Mouse (Mus musculus) CH12.LX (cell line): ENCODE measurements around the gene Gm20388. TPM values are rescaled to one million over a fixed set of nuclear protein-coding genes. Genes with fewer than 3 reads are reported as not detected.

Experiments
- DNase-seq: peaks from one replicate; pipeline ENCODE4 v3.0.0-alpha.2; 2013; ENCODE audit errors: extremely low read depth
- H3K27ac ChIP-seq: 2 replicates; pipeline ENCODE4 v1.5.1; 2012; ENCODE audit warnings: low read depth, mild to moderate bottlenecking, control low read depth, moderate library complexity; ENCODE audit not compliant: insufficient read depth
- H3K27me3 ChIP-seq: replicated peaks from 2 replicates; pipeline ENCODE3; 2012; ENCODE audit warnings: inconsistent platforms
- H3K36me3 ChIP-seq, 2 experiments: replicated peaks in 1 of 2; 2 replicates each; pipeline versions ENCODE3 to v1.6.1; 2012; ENCODE audit warnings: inconsistent platforms in 1 of 2, low read length in 1 of 2, mild to moderate bottlenecking in 1 of 2, mixed read lengths in 1 of 2, moderate library complexity in 1 of 2; ENCODE audit not compliant: control insufficient read depth in 1 of 2, insufficient read depth in 1 of 2
- H3K4me1 ChIP-seq, 2 experiments: 2 replicates each; pipeline ENCODE4 v1.6.1; 2012; ENCODE audit warnings: inconsistent platforms in 1 of 2, moderate library complexity in 1 of 2; ENCODE audit not compliant: insufficient read depth in 2 of 2, control insufficient read depth in 1 of 2
- H3K4me2 ChIP-seq: 2 replicates; pipeline ENCODE4 v1.6.1; 2012; ENCODE audit warnings: low read depth, mild to moderate bottlenecking, control low read depth; ENCODE audit not compliant: poor library complexity, insufficient read depth, severe bottlenecking
- H3K4me3 ChIP-seq, 3 experiments: fragments of 150-350 bp in 1 of 3; sonication (generic) in 1 of 3; replicated peaks in 1 of 3; 2 replicates each; pipeline versions ENCODE3 to v1.5.1; 2011 to 2012; ENCODE audit warnings: low read depth in 2 of 3, low read length in 2 of 3, mild to moderate bottlenecking in 2 of 3, moderate library complexity in 2 of 3, control low read depth in 1 of 3, improper control_type of control experiment in 1 of 3, inconsistent platforms in 1 of 3, mixed read lengths in 1 of 3; ENCODE audit not compliant: poor library complexity in 1 of 3
- H3K79me2 ChIP-seq: replicated peaks from 2 replicates; pipeline ENCODE4 v1.6.1; 2012; ENCODE audit warnings: mild to moderate bottlenecking, moderate library complexity; ENCODE audit not compliant: control insufficient read depth, poor library complexity, insufficient read depth, severe bottlenecking; ENCODE audit errors: extremely low read depth
- H3K9ac ChIP-seq: 2 replicates; pipeline ENCODE4 v1.6.1; 2012; ENCODE audit warnings: low read depth, mild to moderate bottlenecking, control low read depth, moderate library complexity; ENCODE audit not compliant: insufficient read depth
- H3K9me3 ChIP-seq: replicated peaks from 2 replicates; pipeline ENCODE3; 2012; ENCODE audit warnings: low read length, inconsistent platforms, mixed read lengths
- CTCF ChIP-seq, 2 experiments: IDR thresholded peaks in 1 of 2; conservative IDR thresholded peaks in 1 of 2; 2 replicates each; pipeline ENCODE4 v1.5.1; 2011 to 2012; ENCODE audit warnings: low read depth in 2 of 2, low read length in 2 of 2, improper control_type of control experiment in 1 of 2, inconsistent platforms in 1 of 2, mild to moderate bottlenecking in 1 of 2, moderate library complexity in 1 of 2
- EP300 ChIP-seq: IDR thresholded peaks from 2 replicates; pipeline ENCODE4 v1.6.1; 2011; ENCODE audit warnings: low read length, improper control_type of control experiment
- ETS1 ChIP-seq: conservative IDR thresholded peaks from 2 replicates; pipeline ENCODE4 v1.6.1; 2012; ENCODE audit warnings: low read depth, mild to moderate bottlenecking, inconsistent platforms, low read length, improper control_type of control experiment, moderate library complexity
- GABPA ChIP-seq: IDR thresholded peaks from 2 replicates; pipeline ENCODE4 v1.6.1; 2012; ENCODE audit warnings: low read depth, low read length, improper control_type of control experiment, inconsistent platforms; ENCODE audit not compliant: insufficient replicate concordance
- MAX ChIP-seq: IDR thresholded peaks from 2 replicates; pipeline ENCODE4 v1.6.1; 2011; ENCODE audit warnings: low read length, improper control_type of control experiment
- MEF2A ChIP-seq: IDR thresholded peaks from 2 replicates; pipeline ENCODE4 v1.6.1; 2014; ENCODE audit warnings: low read depth, mild to moderate bottlenecking, inconsistent platforms, low read length, improper control_type of control experiment, borderline replicate concordance
- MXI1 ChIP-seq: IDR thresholded peaks from 2 replicates; pipeline ENCODE4 v1.6.1; 2011; ENCODE audit warnings: mild to moderate bottlenecking, low read depth, low read length, improper control_type of control experiment
- MYC ChIP-seq: IDR thresholded peaks from 2 replicates; pipeline ENCODE4 v1.6.1; 2011; ENCODE audit warnings: low read depth, mild to moderate bottlenecking, improper control_type of control experiment, low read length
- SMC3 ChIP-seq: IDR thresholded peaks from 2 replicates; pipeline ENCODE4 v1.6.1; 2011; ENCODE audit warnings: low read depth, low read length, improper control_type of control experiment
- USF1 ChIP-seq: IDR thresholded peaks from 2 replicates; pipeline ENCODE4 v1.6.1; 2014; ENCODE audit warnings: low read depth, mild to moderate bottlenecking, inconsistent platforms, low read length, improper control_type of control experiment
- ZMIZ1 ChIP-seq: IDR thresholded peaks from 2 replicates; pipeline ENCODE4 v1.6.1; 2012; ENCODE audit warnings: low read depth, mild to moderate bottlenecking, inconsistent platforms, low read length, improper control_type of control experiment
- ZNF384 ChIP-seq: IDR thresholded peaks from 2 replicates; pipeline ENCODE4 v1.6.1; 2012; ENCODE audit warnings: low read depth, low read length, improper control_type of control experiment, inconsistent platforms
- dilution Hi-C: fragments of 300-500 bp; cut with MboI; formaldehyde crosslinking; loops from 2 replicates; pipeline ENCODE4 v1.14.3; 2020; ENCODE audit warnings: low sequenced_read_pairs; ENCODE audit not compliant: extremely low pct_unique_long_range_greater_than_20kb, extremely low pct_ligation_motif_present
- in situ Hi-C: fragments of 300-500 bp; cut with MboI; formaldehyde crosslinking; loops from 3 replicates; pipeline ENCODE4 v1.14.3; 2019; ENCODE audit warnings: low sequenced_read_pairs, low pct_ligation_motif_present, low pct_unique_long_range_greater_than_20kb, mixed read lengths
- polyA plus RNA-seq: library from polyadenylated mRNA; unstranded; fragments of >175 nt; gene quantifications from 2 replicates; pipeline ENCODE4 v1.2.1, GENCODE M21; 2012; ENCODE audit warnings: low read depth; ENCODE audit not compliant: insufficient read length
- total RNA-seq, 2 experiments: library from RNA; depleted of rRNA; stranded (reverse); fragments of 300-350 nt in 1 of 2; fragments of >200 nt in 1 of 2; gene quantifications; 2 replicates each; pipeline ENCODE4 v1.2.3; 2012 to 2014

Gm20388 gene
- total and polyA plus RNA-seq, 3 experiments = 14.8 to 26.3 (median 22.2) TPM

DNA sequence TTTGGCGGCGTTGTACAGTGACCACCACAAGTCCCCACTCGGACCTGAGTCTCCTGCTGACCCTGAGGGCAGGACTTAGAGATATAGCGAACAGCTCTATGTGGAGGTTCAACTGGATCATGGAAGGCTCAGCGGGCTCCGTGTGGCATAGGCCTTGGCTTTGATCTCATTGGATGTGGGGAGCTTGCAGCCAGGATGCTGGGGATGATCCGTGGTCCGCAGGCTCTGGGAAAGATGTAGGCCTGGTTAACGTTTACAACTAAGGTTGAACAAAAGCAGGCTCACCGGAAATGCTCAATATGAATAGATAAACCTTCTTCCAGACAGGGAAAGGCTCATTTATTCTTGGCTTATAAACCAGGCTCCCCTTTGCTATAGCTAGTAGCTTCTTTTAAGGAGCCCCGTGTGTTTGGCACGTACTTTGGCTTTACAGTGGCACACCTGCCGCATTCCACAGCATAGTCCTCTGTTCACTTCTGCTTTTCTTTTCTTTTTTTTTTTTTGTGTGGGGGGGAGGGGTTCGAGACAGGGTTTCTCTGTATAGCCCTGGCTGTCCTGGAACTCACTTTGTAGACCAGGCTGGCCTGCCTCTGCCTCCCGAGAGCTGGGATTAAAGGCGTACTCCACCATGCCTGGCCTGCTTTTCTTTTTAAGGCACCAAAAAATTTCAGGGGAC, 1218.8 kb downstream of the Gm20388 start:
- dilution Hi-C loops = no loop called here
- no peaks in the 10 kb centered on the region for H3K79me2 ChIP-seq
- no peaks in the 10 kb centered on the region for H3K4me1 ChIP-seq
- H3K4me3 ChIP-seq = no peak overlapping the region
- in situ Hi-C loops = no loop called here
- H3K27me3 ChIP-seq = peaks cover 53% of the 10 kb centered on the region
- TF ChIP-seq ZNF384 (peak; percentile 62), USF1 (no peak), MYC (no peak), SMC3 (no peak)
- TF ChIP-seq, all 38 proteins: peak for 1
- Histone ChIP-seq H3K9ac (no peak overlapping the region), H3K9me3 (no peaks in the 10 kb centered on the region), H3K36me3 (no peaks in the 10 kb centered on the region), H3K27ac (no peak overlapping the region), H3K4me2 (no peak overlapping the region)
- DNase-seq = no peak

DNA sequence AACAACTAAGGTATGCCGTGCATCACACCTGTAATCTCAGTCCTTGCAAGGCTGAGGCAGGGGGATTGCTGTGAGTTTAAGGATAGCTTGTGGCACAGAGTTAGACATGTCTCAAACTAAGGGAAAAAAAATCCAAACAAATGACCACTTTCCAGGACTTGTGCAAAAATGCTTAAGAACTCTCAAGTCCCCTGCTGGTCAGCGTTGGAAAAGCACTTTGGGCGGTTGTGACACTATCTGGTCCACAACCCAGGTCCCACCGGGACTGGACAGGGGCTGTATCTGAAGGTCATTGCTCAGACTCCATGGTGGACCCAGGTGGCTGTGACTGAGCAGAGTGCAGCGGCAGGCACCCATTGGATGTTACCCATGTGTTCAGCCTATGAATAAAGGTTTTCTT, 1219.9 kb downstream of the Gm20388 start:
- H3K4me2 ChIP-seq = no peak overlapping the region
- TF ChIP-seq MEF2A (no peak), CTCF (conservative IDR thresholded peaks at IDR 0.05 in 1 of 2, IDR thresholded peaks at IDR 0.05 in 1 of 2; ENCODE audit: low read depth in 2 of 2, low read length in 2 of 2) (peak; percentile 35 to 51)
- no peak overlapping the region for H3K27ac ChIP-seq
- H3K36me3 ChIP-seq = no peaks in the 10 kb centered on the region
- no peaks in the 10 kb centered on the region for H3K79me2 ChIP-seq
- H3K9ac ChIP-seq = no peak overlapping the region
- no peak for DNase-seq
- H3K4me3 ChIP-seq = no peak overlapping the region
- peaks cover 46% of the 10 kb centered on the region for H3K27me3 ChIP-seq
- no peaks in the 10 kb centered on the region for H3K4me1 ChIP-seq
- dilution Hi-C loops (no loop called here), in situ Hi-C loops (no loop called here)
- no peaks in the 10 kb centered on the region for H3K9me3 ChIP-seq

DNA sequence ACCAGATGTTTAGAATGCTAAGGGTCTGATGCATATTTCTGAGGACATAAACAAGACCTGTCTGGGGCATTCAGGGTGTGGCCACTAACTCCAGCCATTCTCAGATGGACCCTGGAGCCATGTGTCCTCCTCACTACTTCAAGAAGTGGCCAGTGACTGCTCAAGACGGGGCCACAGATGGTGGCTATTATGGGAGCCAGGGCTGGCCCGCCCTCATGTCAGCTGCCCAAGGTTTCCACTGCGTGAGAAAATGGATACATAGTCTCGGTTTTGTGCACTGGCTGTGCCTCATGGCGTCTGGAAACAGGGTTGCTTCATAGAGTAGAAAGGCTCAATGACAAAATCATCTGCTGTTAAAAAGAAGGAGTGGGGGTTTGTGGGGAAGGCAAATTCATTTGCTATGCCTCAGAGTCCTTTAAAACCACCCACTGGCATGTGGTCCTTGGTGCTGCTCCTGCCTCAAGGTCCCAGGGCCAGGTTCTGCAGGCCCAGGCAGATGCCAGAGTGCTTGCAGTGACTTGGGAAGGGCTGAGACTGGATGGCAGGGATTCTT, 1222.4 kb downstream of the Gm20388 start:
- no peak for DNase-seq
- Histone ChIP-seq H3K4me1 (no peaks in the 10 kb centered on the region), H3K27me3 (peaks cover 37% of the 10 kb centered on the region), H3K36me3 (no peaks in the 10 kb centered on the region), H3K4me2 (no peak overlapping the region), H3K27ac (no peak overlapping the region), H3K4me3 (no peak overlapping the region), H3K9ac (no peak overlapping the region), H3K9me3 (peaks cover 17% of the 10 kb centered on the region), H3K79me2 (no peaks in the 10 kb centered on the region)
- in situ Hi-C loops (no loop called here), dilution Hi-C loops (no loop called here)
- no peak for TF ChIP-seq ZMIZ1
- TF ChIP-seq GABPA = no peak
- no peak for TF ChIP-seq EP300
- TF ChIP-seq MXI1 = no peak
- TF ChIP-seq ETS1 = no peak
- no peak for TF ChIP-seq MAX
